In genomic region chr9:75407803-75408202, GRCm38 (mm10) we compare ENCODE assay signal across 8 mouse cellular contexts. TPM values are rescaled to one million over a fixed set of nuclear protein-coding genes. Genes with fewer than 3 reads are reported as not detected.
DNase-seq lines count a peak whose midpoint lies in the region; ATAC-seq and TF ChIP-seq lines count a peak whose summit lies in the region.

No protein-coding gene starts in this region.

- H3K27me3 ChIP-seq in forebrain, embryonic 13.5 days = no peaks in the 10 kb centered on the region
- no peaks in the 10 kb centered on the region for H3K27me3 ChIP-seq in limb, embryonic 12.5 days
- no peaks in the 10 kb centered on the region for H3K27me3 ChIP-seq in midbrain, embryonic 11.5 days (ENCODE audit: control insufficient read depth, insufficient read depth, low read length)

- peaks cover 62% of the 10 kb centered on the region for H3K4me1 ChIP-seq in forebrain, embryonic 13.5 days
- H3K4me1 ChIP-seq in limb, embryonic 12.5 days (replicated peaks) = peaks cover 48% of the 10 kb centered on the region
- H3K4me1 ChIP-seq in midbrain, embryonic 11.5 days (ENCODE audit: control insufficient read depth, insufficient read depth, low read length) = peaks cover 19% of the 10 kb centered on the region

- peak overlapping the region; percentile 95 for H3K4me3 ChIP-seq in layer of hippocampus, adult 2 months
- peak overlapping the region; percentile 97 for H3K4me3 ChIP-seq in forebrain, embryonic 13.5 days
- peak overlapping the region; percentile 70 for H3K4me3 ChIP-seq in limb, embryonic 12.5 days (replicated peaks)
- peak overlapping the region; percentile 93 for H3K4me3 ChIP-seq in midbrain, embryonic 11.5 days (ENCODE audit: low read depth, low read length)

- H3K9ac ChIP-seq in forebrain, embryonic 13.5 days = peak overlapping the region; percentile 96
- peak overlapping the region; percentile 31; the same call in 1 of the 2 replicates for H3K9ac ChIP-seq in limb, embryonic 12.5 days (replicated peaks)
- H3K9ac ChIP-seq in midbrain, embryonic 11.5 days (ENCODE audit: low read length) = peak overlapping the region; percentile 58

- DNase-seq in layer of hippocampus, adult 2 months (ENCODE audit: low spot score in 2 of 2) = no peak
- no peak for DNase-seq in layer of hippocampus, postnatal 10 days (ENCODE audit: low spot score in 2 of 2)
- peak; percentile 84 for DNase-seq in adrenal gland, adult 2 months
- peak; percentile 86 for DNase-seq in midbrain, embryonic 11.5 days (ENCODE audit: low spot score, missing footprints)
- DNase-seq in thymus, postnatal 0 days (ENCODE audit: low spot score) = peak; percentile 47

- no peaks in the 10 kb centered on the region for H3K36me3 ChIP-seq in forebrain, embryonic 13.5 days (ENCODE audit: poor library complexity, severe bottlenecking)
- no peaks in the 10 kb centered on the region for H3K36me3 ChIP-seq in limb, embryonic 12.5 days
- H3K36me3 ChIP-seq in midbrain, embryonic 11.5 days (ENCODE audit: control insufficient read depth, insufficient read depth, low read length) = no peaks in the 10 kb centered on the region

- peak overlapping the region; percentile 73 for H3K4me2 ChIP-seq in forebrain, embryonic 13.5 days
- peak overlapping the region; percentile 61 for H3K4me2 ChIP-seq in limb, embryonic 12.5 days
- peak overlapping the region; percentile 66 for H3K4me2 ChIP-seq in midbrain, embryonic 11.5 days

- ATAC-seq in forebrain, embryonic 13.5 days = no peak
- peak; percentile 44 to 48; a peak in 3 of 4 replicates for ATAC-seq in hematopoietic stem cell, adult 5-6 weeks (replicated peaks in 1 of 2; ENCODE audit: insufficient read depth in 1 of 2, low FRiP score in 2 of 2, low TSS enrichment in 1 of 2, low read depth in 1 of 2, poor library complexity in 2 of 2, severe bottlenecking in 2 of 2)
- no peak for ATAC-seq in limb, embryonic 12.5 days (ENCODE audit: insufficient number of reproducible peaks, insufficient read depth, low FRiP score, low TSS enrichment, low read depth)
- no peak for ATAC-seq in midbrain, embryonic 11.5 days (ENCODE audit: low FRiP score)

- WGBS in forebrain, embryonic 13.5 days = 13% methylated on average over 10 of the region's 10 CpGs
- WGBS in limb, embryonic 12.5 days = 16% methylated on average over 10 of the region's 10 CpGs
- WGBS in midbrain, embryonic 11.5 days = 17% methylated on average over 10 of the region's 10 CpGs

- peak overlapping the region; percentile 99 for H3K27ac ChIP-seq in layer of hippocampus, adult 2 months
- no peak overlapping the region for H3K27ac ChIP-seq in forebrain, embryonic 13.5 days
- no peak overlapping the region; the same call in 1 of the 2 replicates for H3K27ac ChIP-seq in limb, embryonic 12.5 days
- no peak overlapping the region for H3K27ac ChIP-seq in midbrain, embryonic 11.5 days (ENCODE audit: low read depth, low read length)

- no peaks in the 10 kb centered on the region for H3K9me3 ChIP-seq in forebrain, embryonic 13.5 days (replicated peaks)
- no peaks in the 10 kb centered on the region for H3K9me3 ChIP-seq in limb, embryonic 12.5 days
- no peaks in the 10 kb centered on the region for H3K9me3 ChIP-seq in midbrain, embryonic 11.5 days (ENCODE audit: control insufficient read depth, low read length)

- no peak for TF ChIP-seq CTCF in layer of hippocampus, adult 2 months (conservative IDR thresholded peaks at IDR 0.05)

RNA-seq across cellular contexts. Expression of gene Mapk6, which starts 2.0 kb away (rescaled TPM):
- total RNA-seq in layer of hippocampus, adult 2 months (2021) = 10 to 100 TPM; 23.5 to 24.8 TPM
- 10 to 100 TPM; 55.7 to 57.8 TPM for total RNA-seq in layer of hippocampus, postnatal 10 days (2021)
- 10 to 100 TPM; 36.2 to 39.0 TPM for total RNA-seq in adrenal gland, adult 2 months (2021)
- 8.5 and 11.7 TPM in 2 replicates for polyA plus RNA-seq in adrenal gland, adult 2 months (2012; rRNA removed)
- polyA plus RNA-seq in forebrain, embryonic 13.5 days (2015; fragmentation: Nextera tagmentation; extraction: Ambion mirVana) = 139 and 157 TPM in 2 replicates
- 75.8 and 93.7 TPM in 2 replicates for total RNA-seq in hematopoietic stem cell, adult 5-6 weeks (2017)
- polyA plus RNA-seq in limb, embryonic 12.5 days (2016; fragmentation: Nextera tagmentation; extraction: Ambion mirVana) = 114 TPM in 2 replicates
- 193 and 199 TPM in 2 replicates for polyA plus RNA-seq in midbrain, embryonic 11.5 days (2014; fragmentation: Nextera tagmentation; extraction: Ambion mirVana)
- 47.4 and 51.9 TPM in 2 replicates for polyA plus RNA-seq in thymus, postnatal 0 days (2015; fragmentation: Nextera tagmentation; extraction: Ambion mirVana)

RNA-seq across cellular contexts. Expression of gene Leo1, which starts 33.5 kb away (rescaled TPM):
- total RNA-seq in layer of hippocampus, adult 2 months (2021) = 10 to 100 TPM; 24.1 to 24.3 TPM
- total RNA-seq in layer of hippocampus, postnatal 10 days (2021) = 10 to 100 TPM; 27.9 to 29.7 TPM
- total RNA-seq in adrenal gland, adult 2 months (2021) = 10 to 100 TPM; 21.8 to 31.7 TPM
- polyA plus RNA-seq in adrenal gland, adult 2 months (2012; rRNA removed) = 1.4 and 1.5 TPM in 2 replicates
- 44.2 and 44.5 TPM in 2 replicates for polyA plus RNA-seq in forebrain, embryonic 13.5 days (2015; fragmentation: Nextera tagmentation; extraction: Ambion mirVana)
- 44.0 and 54.1 TPM in 2 replicates for total RNA-seq in hematopoietic stem cell, adult 5-6 weeks (2017)
- polyA plus RNA-seq in limb, embryonic 12.5 days (2016; fragmentation: Nextera tagmentation; extraction: Ambion mirVana) = 51.6 and 54.9 TPM in 2 replicates
- polyA plus RNA-seq in midbrain, embryonic 11.5 days (2014; fragmentation: Nextera tagmentation; extraction: Ambion mirVana) = 45.2 and 49.9 TPM in 2 replicates
- 41.7 and 44.5 TPM in 2 replicates for polyA plus RNA-seq in thymus, postnatal 0 days (2015; fragmentation: Nextera tagmentation; extraction: Ambion mirVana)

Comparison
In these comparisons a context has a peak if more than half of its experiments do, and no peak if none do; other contexts are left out.
1. DNase-seq: peak in adrenal gland, adult 2 months (single experiment), midbrain, embryonic 11.5 days (single experiment) and thymus, postnatal 0 days (single experiment); none in layer of hippocampus, adult 2 months (0 of 2) and layer of hippocampus, postnatal 10 days (0 of 2).
2. ATAC-seq: peak in hematopoietic stem cell, adult 5-6 weeks (2 of 2); none in forebrain, embryonic 13.5 days (single experiment), limb, embryonic 12.5 days (single experiment) and midbrain, embryonic 11.5 days (single experiment).
3. H3K9ac ChIP-seq: peak in every context shown above with its lines; median percentile 96 in forebrain, embryonic 13.5 days; 58 in midbrain, embryonic 11.5 days; 31 in limb, embryonic 12.5 days.
4. RNA of gene Leo1, which starts 33.5 kb away (polyA plus RNA-seq): 51.6 to 54.9 TPM in limb, embryonic 12.5 days, 45.2 to 49.9 TPM in midbrain, embryonic 11.5 days, 44.2 to 44.5 TPM in forebrain, embryonic 13.5 days and 41.7 to 44.5 TPM in thymus, postnatal 0 days; 1.4 to 1.5 TPM in adrenal gland, adult 2 months; every median in the first group is over 10 times any median in the second.
5. Peak in every context shown above with its lines, with median percentiles within 50 percentile points of each other: H3K4me3 ChIP-seq and H3K4me2 ChIP-seq.